Mouse (Mus musculus) heart, adult 8-10 months (tissue): ENCODE data around the gene Fxr2. TPM values are rescaled to one million over a fixed set of nuclear protein-coding genes. Genes with fewer than 3 reads are reported as not detected.
A peak's percentile ranks its signal among the peaks of the same experiment; 100 is the strongest.
"Not testable (repeated sequence)": the region's sequence is repeated elsewhere in the genome, so short reads cannot be mapped to it uniquely, and the experiment has no call there.

ENCODE experiments used
- DNase-seq: peaks from one replicate; pipeline ENCODE4 v3.0.0; 2022; ENCODE audit warnings: low spot score
- total RNA-seq, 4 experiments: library from RNA; stranded (reverse); gene quantifications; 2 replicates each; pipeline ENCODE4 v1.2.4; 2022

The Fxr2 gene
- total RNA-seq, 4 experiments from 2014 or later, result 92.4 to 109 (median 94.5) TPM

DNA sequence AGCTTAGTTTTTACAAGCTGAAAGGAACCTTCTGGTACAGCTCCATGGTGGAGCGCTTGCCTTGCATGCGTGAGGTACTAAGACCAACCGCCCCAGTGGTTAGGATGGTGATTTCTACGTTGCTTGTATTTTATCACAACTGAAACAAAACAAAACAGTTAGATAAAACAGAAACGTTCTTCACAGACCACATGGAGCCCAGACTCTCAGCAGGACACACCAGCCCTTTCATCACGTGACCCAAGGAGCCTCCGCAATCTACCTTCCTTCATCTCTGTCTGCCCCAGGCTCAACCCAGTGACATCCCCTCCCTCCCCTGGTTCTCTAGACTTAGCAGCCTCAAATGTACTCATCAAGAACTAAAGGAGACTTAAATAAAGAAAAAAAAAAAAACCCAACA lies 23.4 kb upstream of the Fxr2 start:
- DNase-seq, result no peak

DNA sequence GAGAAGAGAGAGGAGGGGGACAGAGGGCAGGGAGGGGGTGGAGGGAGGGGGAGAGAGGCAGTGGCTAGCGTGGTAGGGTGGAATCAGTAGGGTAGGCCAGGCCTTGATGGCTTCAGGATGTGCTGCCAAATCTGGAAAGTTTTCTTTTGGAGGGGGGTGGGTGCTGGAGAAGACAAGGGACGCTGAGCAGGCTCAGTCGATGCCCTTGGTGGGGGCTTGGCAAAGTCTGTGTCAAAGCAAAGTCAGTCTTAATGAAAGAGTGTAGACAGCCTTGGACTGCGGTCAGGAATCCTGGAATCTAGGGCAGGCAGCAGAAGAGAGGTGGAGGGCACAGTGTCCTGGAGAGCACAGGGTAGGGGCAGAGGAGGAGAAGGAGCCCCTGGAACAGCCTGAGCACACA lies 21.9 kb upstream of the Fxr2 start:
- no peak for DNase-seq

- peak; percentile 89 for DNase-seq
Observed at GRCm38 (mm10) chr11:69613553-69614256, 19.1 kb upstream of the Fxr2 start.

GRCm38 (mm10) chr11:69614257-69614588 lies 18.6 kb upstream of the Fxr2 start:
- DNase-seq, result not testable (repeated sequence)

- no peak for DNase-seq
Observed at GRCm38 (mm10) chr11:69616781-69617180, 16.0 kb upstream of the Fxr2 start.

DNA sequence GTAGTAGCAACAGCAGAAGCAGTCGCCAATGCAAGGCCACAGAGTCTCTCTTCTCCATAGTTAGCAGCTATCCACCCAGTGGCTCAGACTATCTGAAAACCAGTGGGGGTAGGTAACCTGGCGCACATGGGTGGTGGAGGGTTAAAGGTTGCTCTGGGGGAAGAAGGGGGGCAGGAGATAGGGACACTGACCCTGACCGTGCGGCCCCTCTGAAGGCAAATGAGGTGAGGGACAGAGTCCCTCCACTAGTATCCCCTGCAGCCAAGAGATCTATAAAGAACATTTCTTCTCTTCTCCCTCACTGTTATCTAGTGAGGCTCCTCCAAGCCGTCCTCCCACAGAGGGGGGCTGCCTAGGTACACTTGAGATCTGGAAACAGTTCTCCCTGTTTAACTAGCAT lies 15.0 kb upstream of the Fxr2 start, which contains the start of gene Shbg:
Gene Shbg (minus strand): TSS at position 101 of the 400 bp plus-strand sequence.
- DNase-seq, result no peak

DNA sequence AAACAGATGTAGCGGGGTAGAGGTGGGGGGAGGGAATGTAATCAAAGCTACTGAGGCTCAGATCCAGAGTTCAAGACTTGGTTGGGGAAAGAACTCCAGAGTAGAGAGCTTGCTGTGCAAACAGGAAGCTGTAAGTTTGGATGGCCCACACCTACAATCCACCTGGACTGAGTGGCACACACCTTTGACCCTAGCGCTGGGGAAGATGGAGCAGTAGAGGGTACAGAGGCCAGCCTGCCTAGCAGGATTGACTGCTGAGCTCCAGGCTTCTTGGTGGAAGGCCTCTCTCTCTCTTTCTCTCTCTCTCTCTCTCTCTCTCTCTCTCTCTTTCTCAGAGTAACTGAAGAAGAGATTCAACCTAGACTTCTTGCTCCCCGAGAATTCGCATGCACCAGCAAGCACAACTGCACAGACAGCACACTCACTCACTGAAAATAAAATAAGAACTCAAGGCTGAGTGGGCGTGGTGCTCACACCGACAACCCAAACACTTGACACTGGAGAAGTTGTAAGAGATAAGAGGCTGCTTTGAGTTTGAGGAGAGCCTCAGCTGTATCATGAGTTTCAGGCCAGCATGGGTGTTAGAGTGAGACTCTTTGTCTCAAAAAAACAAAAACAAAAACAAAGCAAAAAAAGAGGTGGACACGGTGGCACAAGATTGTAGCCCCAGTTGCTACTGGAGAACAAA lies 12.3 kb upstream of the Fxr2 start:
- DNase-seq, result no peak

DNA sequence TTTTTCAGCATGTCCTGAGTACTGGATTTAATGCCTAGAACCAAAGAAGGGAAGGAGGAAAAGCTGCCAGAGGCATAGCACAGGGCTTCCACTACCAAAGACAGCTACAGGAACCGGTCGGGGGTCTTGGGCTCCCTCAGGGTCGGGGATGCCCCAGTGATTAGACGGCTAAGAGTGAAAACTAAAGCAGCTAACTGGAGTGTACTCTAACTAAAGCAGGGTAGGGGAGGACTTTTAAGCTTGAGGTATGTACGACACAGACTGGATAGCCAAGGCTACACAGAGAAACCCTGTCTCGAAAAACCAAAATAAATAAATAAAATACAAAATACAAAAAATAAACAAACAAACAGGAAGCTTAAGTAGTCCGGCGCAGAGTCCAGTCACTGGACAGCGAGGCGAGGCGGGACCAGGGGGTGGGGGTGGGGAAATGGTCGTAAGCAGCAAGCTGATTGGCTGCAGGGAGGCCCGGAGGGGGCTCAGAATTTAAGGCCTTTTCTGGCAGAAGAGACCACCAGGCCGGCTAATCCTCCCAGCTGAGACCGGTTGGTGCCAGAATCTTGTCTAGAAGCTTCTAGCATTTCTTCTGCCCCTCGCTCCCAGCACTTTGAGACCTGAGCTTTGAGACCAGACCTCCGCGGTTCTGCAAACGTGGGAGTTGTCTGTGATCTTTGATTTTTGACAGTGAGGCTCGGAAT lies 11.1 kb upstream of the Fxr2 start, which contains the start of gene Sat2:
Gene Sat2 (plus strand): TSS at position 454 of the 698 bp plus-strand sequence.
- peak; percentile 38 for DNase-seq

DNA sequence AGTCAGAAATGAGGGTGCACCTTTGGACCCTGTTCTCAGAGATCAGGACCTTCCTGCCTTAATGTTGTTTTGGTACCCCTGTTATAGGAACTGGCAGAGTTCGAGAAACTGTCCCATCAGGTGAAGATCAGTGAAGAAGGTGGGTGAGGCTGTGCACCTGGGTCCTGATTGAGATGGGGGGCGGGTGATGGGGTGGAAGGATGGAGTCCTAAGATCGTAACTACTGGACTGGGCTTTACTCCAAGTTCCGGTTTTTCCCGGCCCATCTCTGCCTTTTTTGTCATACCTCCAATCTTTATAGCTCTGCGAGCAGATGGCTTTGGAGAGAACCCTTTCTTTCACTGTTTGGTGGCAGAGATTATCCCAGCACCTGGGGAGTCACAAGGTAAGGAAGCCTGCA lies 10.4 kb upstream of the Fxr2 start:
- DNase-seq, result no peak

GRCm38 (mm10) chr11:69623006-69623405 lies 9.8 kb upstream of the Fxr2 start:
- no peak for DNase-seq

DNA sequence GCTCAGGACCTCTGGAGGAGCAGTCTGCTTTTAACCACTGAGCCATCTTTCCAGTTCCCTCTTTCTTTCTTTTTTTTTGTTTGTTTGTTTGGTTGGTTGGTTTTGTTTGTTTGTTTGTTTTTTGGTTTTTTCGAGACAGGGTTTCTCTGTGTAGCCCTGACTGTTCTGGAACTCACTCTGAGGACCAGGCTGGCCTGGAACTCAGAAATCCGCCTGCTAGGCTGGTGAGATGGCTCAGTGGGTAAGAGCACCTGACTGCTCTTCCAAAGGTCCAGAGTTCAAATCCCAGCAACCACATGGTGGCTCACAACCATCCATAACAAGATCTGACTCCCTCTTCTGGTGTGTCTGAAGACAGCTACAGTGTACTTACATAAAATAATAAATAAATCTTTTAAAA lies 8.5 kb upstream of the Fxr2 start:
- DNase-seq, result not testable (repeated sequence)

GRCm38 (mm10) chr11:69628286-69628685 lies 4.5 kb upstream of the Fxr2 start:
- peak; percentile 63 for DNase-seq

DNA sequence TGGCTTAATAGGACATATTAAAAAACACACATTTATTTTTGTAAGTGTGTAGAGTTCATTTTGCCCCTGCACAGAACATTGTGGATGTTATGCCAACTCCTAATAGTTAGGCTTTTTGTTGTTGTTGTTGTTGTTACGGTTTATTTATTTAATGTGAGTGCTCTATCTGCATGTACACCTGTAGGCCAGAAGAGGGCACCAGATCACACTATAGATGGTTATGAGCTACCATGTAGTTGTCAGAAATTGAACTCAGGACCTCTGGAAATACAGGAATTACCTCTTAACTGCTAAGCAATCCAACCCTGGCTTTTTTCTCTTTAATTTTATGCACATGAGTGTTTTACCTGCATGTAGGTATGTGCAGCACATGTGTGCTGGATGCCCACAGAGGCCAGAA lies 3.0 kb upstream of the Fxr2 start:
- DNase-seq, result no peak

- peak; percentile 40 for DNase-seq
Observed at GRCm38 (mm10) chr11:69633128-69633866, 507 bp downstream of the Fxr2 start.

GRCm38 (mm10) chr11:69635471-69635870 lies 2.7 kb downstream of the Fxr2 start:
- DNase-seq, result no peak

DNA sequence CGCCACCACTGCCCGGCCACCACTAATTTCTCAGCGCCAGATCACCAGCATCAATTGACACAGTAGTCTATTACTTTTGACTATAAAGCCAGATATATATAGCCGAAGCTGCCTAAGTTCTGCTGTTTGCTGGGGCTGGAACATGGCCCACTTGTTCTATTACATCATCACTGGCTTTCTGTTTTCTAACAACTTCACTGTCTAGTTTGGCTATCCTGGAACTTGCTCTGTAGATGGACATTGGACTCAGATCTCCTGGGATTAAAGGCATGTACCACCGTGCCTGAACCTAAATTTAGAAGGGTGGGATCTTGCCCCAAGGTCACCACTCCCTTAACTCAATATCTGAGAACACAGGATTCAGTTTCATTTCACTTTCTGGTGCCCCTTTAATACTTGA lies 13.1 kb downstream of the Fxr2 start:
- no peak for DNase-seq

- DNase-seq, result no peak
Observed at GRCm38 (mm10) chr11:69653399-69653798, 20.6 kb downstream of the Fxr2 start.

GRCm38 (mm10) chr11:69654760-69655159 lies 22.0 kb downstream of the Fxr2 start:
- no peak for DNase-seq

DNA sequence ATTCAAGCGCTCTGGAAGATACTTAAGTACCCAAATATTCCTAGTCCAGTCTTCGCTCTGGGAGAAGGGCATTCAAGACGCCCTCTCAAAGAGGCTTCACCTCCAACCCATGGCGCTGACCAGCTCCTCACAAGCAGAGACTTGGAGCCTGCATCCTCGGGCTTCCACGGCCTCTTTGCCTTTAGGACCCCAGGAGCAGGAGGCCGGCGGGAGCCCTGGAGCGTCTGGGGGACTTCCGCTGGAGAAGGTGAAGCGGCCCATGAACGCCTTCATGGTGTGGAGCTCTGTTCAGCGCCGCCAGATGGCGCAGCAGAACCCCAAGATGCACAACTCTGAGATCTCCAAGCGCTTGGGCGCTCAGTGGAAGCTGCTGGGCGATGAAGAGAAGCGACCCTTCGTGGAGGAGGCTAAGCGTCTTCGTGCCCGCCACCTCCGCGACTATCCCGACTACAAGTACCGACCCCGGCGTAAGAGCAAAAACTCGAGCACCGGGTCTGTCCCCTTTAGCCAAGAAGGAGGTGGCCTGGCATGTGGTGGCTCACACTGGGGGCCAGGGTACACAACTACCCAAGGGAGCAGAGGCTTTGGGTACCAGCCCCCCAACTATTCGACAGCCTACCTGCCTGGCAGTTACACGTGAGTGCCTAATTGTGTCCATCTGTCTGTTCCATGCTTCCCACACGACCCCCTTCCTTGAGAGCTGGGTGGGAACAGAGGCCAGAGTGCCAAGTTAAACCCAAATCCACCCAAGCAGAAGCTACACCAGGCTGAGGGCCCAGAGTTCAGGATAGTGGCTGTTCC lies 22.7 kb downstream of the Fxr2 start, which contains the start of gene Sox15:
Gene Sox15 (plus strand): TSS at position 51 of the 801 bp plus-strand sequence.
- peak; percentile 33 for DNase-seq

GRCm38 (mm10) chr11:69656065-69656455 lies 23.3 kb downstream of the Fxr2 start:
- DNase-seq, result no peak
